Mouse (Mus musculus): ENCODE data around the gene 4930433I11Rik. TPM values are rescaled to one million over a fixed set of nuclear protein-coding genes. Genes with fewer than 3 reads are reported as not detected.

4930433I11Rik gene
- total RNA-seq (2023; ENCODE audit: inconsistent age), result not detected in 4 replicates

DNA sequence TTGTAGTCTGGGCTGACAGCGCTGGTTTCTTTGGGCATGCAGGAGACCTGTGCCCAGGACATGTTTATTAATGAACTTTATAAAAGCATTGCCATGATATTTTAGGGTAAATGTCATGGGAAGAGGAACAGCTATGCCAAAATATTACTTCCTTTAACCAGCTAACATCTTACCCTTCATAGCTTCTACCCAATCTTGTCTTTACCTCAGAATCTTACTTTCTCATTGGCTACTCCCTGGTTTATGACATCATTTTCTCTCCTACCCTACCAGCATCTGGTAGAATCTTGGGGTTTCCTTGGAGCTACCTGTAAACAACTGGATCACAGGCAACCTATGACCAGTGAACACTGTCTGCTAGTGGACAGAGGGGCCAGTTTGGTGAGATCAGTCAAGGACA, at the start of gene 4930433I11Rik:
Gene 4930433I11Rik, plus strand, starts transcription at position 301 of the 400 bp plus-strand sequence.

DNA sequence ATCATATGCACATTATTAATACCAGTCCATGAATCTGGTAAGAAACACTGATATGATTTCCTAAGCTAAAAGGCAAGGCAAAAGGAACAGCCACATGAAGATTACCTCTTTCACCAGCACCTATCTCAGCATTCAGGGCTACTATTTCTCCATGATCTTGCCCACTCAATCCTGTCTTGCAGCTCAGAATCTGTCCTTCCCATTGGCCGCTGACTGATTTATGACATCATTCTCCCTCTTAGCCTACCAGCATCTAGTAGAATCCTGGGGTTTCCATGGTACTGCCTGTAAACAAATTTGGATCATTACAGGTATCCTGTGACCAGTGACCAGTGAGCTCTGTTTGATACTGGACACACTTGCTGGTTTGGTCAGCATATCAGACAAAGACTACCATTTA, 45.1 kb downstream of the 4930433I11Rik start, which contains the start of gene Gm4884:
Gene Gm4884, plus strand, starts transcription at position 301 of the 400 bp plus-strand sequence.

Other genes starting within 250 kb of the 4930433I11Rik start
- gene Vstm2b, start 89.2 kb upstream of the 4930433I11Rik start, total RNA-seq (2023; ENCODE audit: inconsistent age), result not detected in 4 replicates
- not detected in 4 replicates for gene Gm4884, start 45.2 kb downstream of the 4930433I11Rik start, total RNA-seq (2023; ENCODE audit: inconsistent age)
- gene Gm5592, start 166.3 kb downstream of the 4930433I11Rik start, total RNA-seq (2023; ENCODE audit: inconsistent age), result not detected in 4 replicates